Mouse (Mus musculus): Measurements from ENCODE around the gene Mbnl2.

GRCm38 (mm10) chr14:120463938-120464727, 188.7 kb downstream of the Mbnl2 start:
- TF ChIP-seq POLR2A (IDR thresholded peaks at IDR 0.05; ENCODE audit: insufficient read depth, low read length) (no peak), CTCF (IDR thresholded peaks at IDR 0.05; ENCODE audit: low read depth, low read length) (no peak)

Measured in ES-Bruce4 (cell line).